Mouse (Mus musculus) WW6 (cell line): Measurements from ENCODE around the gene Wars2.

Experiments
- DNase-seq: peaks from one replicate; pipeline ENCODE4 v3.0.0-alpha.2; 2013; ENCODE audit warnings: low read depth, low spot score

Wars2 gene

DNA sequence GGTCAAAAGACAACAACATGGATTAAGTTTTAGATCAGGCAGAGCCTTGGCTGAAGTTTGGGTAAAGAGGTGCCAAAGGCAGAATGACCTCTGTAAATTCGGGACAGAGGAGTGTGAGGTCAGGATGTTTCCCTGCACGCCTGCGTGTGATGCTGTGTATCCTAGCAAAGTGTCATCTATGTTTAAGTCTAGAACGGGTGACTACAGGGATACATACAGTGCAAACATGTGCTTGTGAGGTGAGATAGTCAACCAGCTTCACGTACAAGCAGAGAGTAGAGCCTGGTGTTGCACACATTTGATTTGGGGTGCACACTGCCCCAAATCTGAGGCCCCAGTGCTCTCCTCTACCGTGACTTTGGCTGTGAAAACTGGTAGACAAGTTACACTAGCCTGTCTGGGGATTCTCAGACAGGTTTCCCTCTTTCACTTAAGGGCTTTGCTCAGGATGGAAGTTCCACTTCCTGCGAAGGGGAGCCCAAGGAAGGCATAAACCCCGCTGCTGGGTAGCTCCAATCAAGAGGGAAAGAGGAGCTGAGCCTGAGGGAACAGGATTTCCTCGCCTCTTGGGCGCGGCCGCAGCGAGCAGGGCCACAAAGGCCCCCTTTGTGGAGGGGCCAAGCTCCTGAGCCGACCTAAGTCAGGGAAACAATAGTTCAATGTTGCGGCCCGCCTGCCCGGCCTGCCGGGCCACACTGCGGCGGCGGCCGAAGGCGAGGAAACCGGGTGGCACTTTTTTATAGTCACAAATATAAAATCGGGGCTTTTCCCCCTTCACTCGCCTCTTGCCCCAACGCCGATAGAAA is 107.3 kb downstream of the Wars2 start:
- DNase-seq: no peak

GRCm38 (mm10) chr3:99248831-99249550 is 108.1 kb downstream of the Wars2 start:
- DNase-seq: no peak

- DNase-seq: no peak
Observed at GRCm38 (mm10) chr3:99249551-99249870, 108.6 kb downstream of the Wars2 start.

DNA sequence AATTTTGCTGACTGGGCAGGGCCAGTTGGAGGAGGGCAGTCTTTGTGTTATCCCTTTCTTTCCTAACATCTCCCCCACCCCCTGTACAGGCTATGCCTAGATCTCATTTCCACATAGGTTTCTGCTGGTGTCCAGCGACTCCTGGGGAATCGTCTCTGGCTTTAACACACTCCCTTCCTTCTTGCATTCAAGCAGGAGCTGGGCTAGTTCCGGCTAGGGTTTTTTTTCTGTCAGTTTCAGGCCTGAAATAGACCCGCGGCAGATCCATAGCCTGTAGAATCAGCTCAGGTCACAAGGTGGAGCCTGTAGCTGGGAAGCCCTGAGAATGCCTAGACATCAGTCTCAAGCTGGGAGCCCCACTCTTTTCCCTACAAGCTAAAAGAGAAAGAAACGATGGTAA is 109.0 kb downstream of the Wars2 start:
- DNase-seq: no peak

GRCm38 (mm10) chr3:99251271-99252165 is 110.7 kb downstream of the Wars2 start:
- no peak for DNase-seq

DNA sequence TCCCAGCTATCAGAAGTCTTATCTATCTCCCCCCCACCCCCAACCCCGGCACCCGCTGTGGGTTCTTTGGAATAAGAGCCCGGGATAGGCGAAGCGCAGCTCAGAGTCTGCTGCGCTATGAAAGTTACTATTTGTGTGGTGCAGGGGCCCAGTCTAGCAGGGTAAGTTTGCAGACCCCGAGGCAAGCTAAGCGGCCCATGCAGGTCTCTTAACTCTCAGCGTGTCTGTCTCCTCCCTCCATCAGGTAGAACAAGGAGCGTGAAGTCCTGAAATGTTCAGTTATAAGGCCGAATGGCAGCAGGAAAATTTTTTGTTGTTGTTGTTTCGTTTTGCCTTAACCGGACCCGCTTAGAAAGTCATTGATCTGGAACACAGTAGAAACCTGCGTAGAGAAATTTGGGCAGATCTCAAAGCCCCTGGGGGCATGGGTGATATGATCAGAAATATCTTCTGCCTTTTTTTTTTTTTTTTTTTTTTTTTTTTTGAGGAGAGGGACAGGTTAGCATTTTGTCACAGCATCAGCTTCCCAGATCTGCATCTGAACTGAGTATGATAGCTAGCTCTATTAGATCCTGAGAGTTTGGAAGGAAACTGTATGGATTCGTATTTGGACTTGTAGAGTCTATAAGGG is 111.7 kb downstream of the Wars2 start:
- DNase-seq: no peak

- DNase-seq: no peak
Observed at GRCm38 (mm10) chr3:99253092-99253488, 112.2 kb downstream of the Wars2 start.

GRCm38 (mm10) chr3:99253497-99254451 is 112.9 kb downstream of the Wars2 start:
- no peak for DNase-seq

GRCm38 (mm10) chr3:99254559-99255151 is 113.8 kb downstream of the Wars2 start:
- DNase-seq: no peak

GRCm38 (mm10) chr3:99255411-99256365 is 114.8 kb downstream of the Wars2 start:
- DNase-seq: no peak

GRCm38 (mm10) chr3:99256366-99256750 is 115.5 kb downstream of the Wars2 start:
- DNase-seq: no peak

DNA sequence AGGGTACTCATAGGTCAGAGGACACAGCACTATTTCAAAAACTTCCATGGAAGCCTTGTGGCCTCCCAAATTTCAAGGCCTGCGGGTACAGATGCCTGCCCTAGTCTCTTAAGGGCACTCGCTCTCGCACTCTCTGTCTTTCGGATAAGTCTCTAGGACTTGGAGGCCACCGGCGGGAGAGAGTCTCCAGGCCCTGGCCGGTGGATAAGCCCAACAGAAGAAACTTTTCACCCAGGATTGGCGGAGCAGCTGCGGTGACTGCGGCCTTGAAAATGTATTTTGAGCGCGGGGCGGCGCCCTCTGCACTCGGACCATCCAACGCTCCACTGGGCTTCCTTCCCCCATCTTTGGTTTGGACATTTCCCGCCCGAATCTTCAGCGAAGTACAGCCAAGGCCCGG is 115.9 kb downstream of the Wars2 start:
- no peak for DNase-seq

- DNase-seq: no peak
Observed at GRCm38 (mm10) chr3:99257586-99258577, 117.0 kb downstream of the Wars2 start.

DNA sequence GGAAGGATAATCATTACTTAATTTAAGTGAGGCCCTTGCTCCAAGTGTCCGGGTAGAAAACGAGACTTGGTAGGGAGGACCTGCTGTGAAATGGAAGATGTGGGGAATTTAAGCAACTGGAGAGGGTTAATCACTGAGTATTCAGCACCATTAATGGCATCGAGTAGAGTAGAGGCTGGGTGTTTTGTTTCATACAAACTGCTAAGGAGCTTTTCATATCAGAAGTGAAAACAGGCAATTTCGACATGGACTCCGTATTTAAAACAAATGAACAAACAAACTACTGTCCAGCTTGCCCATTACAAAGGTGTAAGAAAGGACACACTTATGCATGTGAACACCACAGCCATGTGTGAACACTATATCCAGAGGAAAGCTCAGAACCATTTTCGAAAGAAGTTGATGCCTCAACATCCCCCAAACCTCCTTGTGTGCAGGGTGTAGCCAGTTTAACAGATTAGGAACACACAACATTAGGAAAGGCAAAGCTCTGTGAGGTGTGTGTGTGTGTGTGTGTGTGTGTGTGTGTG is 118.9 kb downstream of the Wars2 start:
- DNase-seq: no peak

DNA sequence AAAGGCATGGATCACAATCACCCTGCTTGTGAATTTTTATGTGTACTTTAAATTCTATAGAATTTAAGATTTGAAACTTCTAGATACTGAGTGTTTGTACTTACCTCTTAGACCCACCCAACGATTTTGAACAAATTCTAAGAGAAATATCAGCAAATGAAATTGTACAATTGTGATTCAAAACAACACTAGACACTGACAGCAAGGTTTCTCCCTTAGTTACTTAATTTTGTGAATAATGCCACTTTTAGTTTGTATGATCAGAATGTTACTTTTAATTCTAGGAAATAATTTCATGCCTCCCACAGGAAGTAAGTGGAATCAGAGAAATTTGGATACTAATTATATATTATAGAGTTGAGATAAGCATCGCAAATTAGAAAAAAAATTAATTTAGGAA is 119.5 kb downstream of the Wars2 start:
- no peak for DNase-seq

DNA sequence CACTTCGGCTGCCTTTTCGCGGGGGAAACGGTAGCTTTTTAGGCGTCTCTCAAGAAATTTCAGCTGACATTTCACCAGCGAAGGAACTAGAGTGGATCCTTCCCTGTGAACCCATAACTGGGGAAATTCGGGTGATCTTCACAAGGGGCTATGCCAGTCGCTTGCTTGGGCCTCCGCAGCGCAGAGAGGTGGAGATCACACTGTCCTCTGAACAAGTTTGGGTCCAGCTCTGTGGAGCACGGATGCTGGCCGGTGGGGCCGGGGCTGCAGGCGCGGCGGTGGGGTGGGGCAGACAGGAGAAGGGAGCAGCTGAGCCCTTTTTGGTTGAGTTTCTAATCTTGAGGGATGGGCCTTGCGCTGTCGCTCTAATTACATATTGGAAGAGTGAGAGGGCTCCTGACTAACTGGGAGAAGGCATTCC is 120.5 kb downstream of the Wars2 start:
- DNase-seq: no peak

DNA sequence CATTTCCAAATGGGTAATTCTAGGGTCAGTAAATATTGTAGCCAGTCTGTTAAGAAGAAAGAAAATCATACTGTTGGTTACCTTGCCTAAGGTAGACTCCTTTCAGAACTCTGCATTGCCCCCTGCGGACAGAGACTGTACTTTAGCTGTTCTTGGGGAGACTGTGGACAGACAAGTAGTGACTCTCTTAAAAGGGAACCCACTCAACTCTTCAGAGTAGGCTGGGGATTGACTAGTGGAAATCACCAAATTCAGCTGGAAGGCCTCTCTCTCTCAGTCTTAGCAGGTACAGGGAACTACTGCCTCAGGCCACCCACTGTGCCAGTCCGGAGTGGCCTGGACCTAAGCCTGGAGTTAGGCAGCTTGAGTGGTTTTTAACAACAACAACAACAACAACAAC is 121.1 kb downstream of the Wars2 start:
- no peak for DNase-seq
